21 mouse cellular contexts compared by ENCODE assay signal in genomic region chr4:88197244-88197643, GRCm38 (mm10).
DNase-seq lines count a peak whose midpoint lies in the region; ATAC-seq and TF ChIP-seq lines count a peak whose summit lies in the region.
"Had no signal": no experiment of that assay in that cellular context is flagged by ENCODE, and none has a peak within 500 bp of the region (broad histone marks: within the 10 kb centered on the region; RNA-seq: fewer than 3 reads in every experiment).

No protein-coding gene starts in this region.

- 84% methylated on average over 5 of the region's 5 CpGs for WGBS in forebrain, embryonic 16.5 days
- 91% methylated on average over 5 of the region's 5 CpGs for WGBS in forebrain, embryonic 13.5 days
- 39% methylated on average over 5 of the region's 5 CpGs for WGBS in lung, postnatal 0 days

- peak; percentile 98 for TF ChIP-seq EP300 in lung, postnatal 0 days (IDR thresholded peaks at IDR 0.05)

- H3K4me2 ChIP-seq in forebrain, embryonic 16.5 days (ENCODE audit: low read length): no peak overlapping the region
- no peak overlapping the region for H3K4me2 ChIP-seq in forebrain, embryonic 13.5 days
- H3K4me2 ChIP-seq in lung, postnatal 0 days (replicated peaks; ENCODE audit: low read depth, low read length): no peak overlapping the region
- H3K4me2 ChIP-seq: heart, embryonic 12.5 days; hindbrain, embryonic 13.5 days; liver, embryonic 12.5 days; midbrain, embryonic 13.5 days had no signal

- 0 out of 2 replicates have a peak overlapping the region, but pooled peaks have one; percentile 33 for H3K27ac ChIP-seq in forebrain, embryonic 16.5 days (ENCODE audit: low read length)
- H3K27ac ChIP-seq in forebrain, embryonic 13.5 days: no peak overlapping the region
- peak overlapping the region; percentile 75; the same call in 1 of the 2 replicates for H3K27ac ChIP-seq in layer of hippocampus, adult 2 months
- peak overlapping the region; percentile 63 for H3K27ac ChIP-seq in lung, postnatal 0 days (ENCODE audit: low read length)
- H3K27ac ChIP-seq: heart, adult 2 months; liver, embryonic 12.5 days had no signal

- H3K4me3 ChIP-seq in forebrain, embryonic 16.5 days (replicated peaks; ENCODE audit: low read length): no peak overlapping the region
- H3K4me3 ChIP-seq in forebrain, embryonic 13.5 days: no peak overlapping the region
- H3K4me3 ChIP-seq in layer of hippocampus, adult 2 months: no peak overlapping the region
- H3K4me3 ChIP-seq in lung, postnatal 0 days (ENCODE audit: low read depth, low read length): no peak overlapping the region
- H3K4me3 ChIP-seq: heart, adult 2 months; heart, embryonic 12.5 days; hindbrain, embryonic 13.5 days; liver, embryonic 12.5 days; midbrain, embryonic 13.5 days had no signal

- no peak overlapping the region for H3K9ac ChIP-seq in forebrain, embryonic 16.5 days (replicated peaks; ENCODE audit: low read depth, low read length)
- no peak overlapping the region for H3K9ac ChIP-seq in forebrain, embryonic 13.5 days
- no peak overlapping the region for H3K9ac ChIP-seq in lung, postnatal 0 days (replicated peaks; ENCODE audit: low read depth)
- H3K9ac ChIP-seq: heart, embryonic 12.5 days; hindbrain, embryonic 13.5 days; liver, embryonic 12.5 days; liver, postnatal 0 days; midbrain, embryonic 13.5 days had no signal

- no peak for ATAC-seq in forebrain, embryonic 16.5 days
- ATAC-seq in forebrain, embryonic 13.5 days: no peak
- ATAC-seq in lung, postnatal 0 days: peak; percentile 82
- ATAC-seq in frontal cortex, adult (ENCODE audit: low TSS enrichment): no peak
- ATAC-seq: inflammation-experienced regulatory T-cells, adult 6 months; liver, embryonic 12.5 days; liver, postnatal 0 days; midbrain, embryonic 13.5 days; Patski had no signal

- TF ChIP-seq CTCF in layer of hippocampus, adult 2 months (conservative IDR thresholded peaks at IDR 0.05): no peak
- TF ChIP-seq CTCF in lung, postnatal 0 days (IDR thresholded peaks at IDR 0.05): no peak

- no peaks in the 10 kb centered on the region for H3K9me3 ChIP-seq in forebrain, embryonic 16.5 days (ENCODE audit: control insufficient read depth, low read length)
- H3K9me3 ChIP-seq in forebrain, embryonic 13.5 days (replicated peaks): no peaks in the 10 kb centered on the region
- no peaks in the 10 kb centered on the region for H3K9me3 ChIP-seq in lung, postnatal 0 days (ENCODE audit: low read length)
- H3K9me3 ChIP-seq: heart, embryonic 12.5 days; hindbrain, embryonic 13.5 days; liver, embryonic 12.5 days; midbrain, embryonic 13.5 days had no signal

- no peaks in the 10 kb centered on the region for H3K36me3 ChIP-seq in forebrain, embryonic 16.5 days (ENCODE audit: control insufficient read depth, insufficient read depth)
- H3K36me3 ChIP-seq in forebrain, embryonic 13.5 days (ENCODE audit: poor library complexity, severe bottlenecking): no peaks in the 10 kb centered on the region
- no peaks in the 10 kb centered on the region for H3K36me3 ChIP-seq in lung, postnatal 0 days (ENCODE audit: insufficient read depth, low read length)
- H3K36me3 ChIP-seq: heart, embryonic 12.5 days; hindbrain, embryonic 13.5 days; liver, embryonic 12.5 days had no signal

- DNase-seq in layer of hippocampus, adult 2 months (ENCODE audit: low spot score in 2 of 2): no peak
- DNase-seq in layer of hippocampus, adult 18-20 months (ENCODE audit: low spot score in 2 of 2): no peak
- peak; percentile 78 for DNase-seq in lung, postnatal 0 days (ENCODE audit: low spot score)
- peak; percentile 63 for DNase-seq in lung, postnatal 36 days
- DNase-seq: adrenal gland, postnatal 10 days; gastrocnemius, postnatal 36 days; heart, adult 2 months; heart, postnatal 4 days; kidney, adult 8-10 months; kidney, postnatal 14 days; liver, postnatal 0 days; thymus, postnatal 4 days had no signal

- peaks cover 4% of the 10 kb centered on the region for H3K4me1 ChIP-seq in forebrain, embryonic 16.5 days (replicated peaks; ENCODE audit: control insufficient read depth, insufficient read depth, low read length)
- no peaks in the 10 kb centered on the region; the same call in 1 of the 2 replicates for H3K4me1 ChIP-seq in forebrain, embryonic 13.5 days
- no peaks in the 10 kb centered on the region for H3K4me1 ChIP-seq in lung, postnatal 0 days (ENCODE audit: insufficient read depth, low read depth, low read length)
- H3K4me1 ChIP-seq: heart, embryonic 12.5 days; liver, embryonic 12.5 days; midbrain, embryonic 13.5 days had no signal

- no peaks in the 10 kb centered on the region for H3K27me3 ChIP-seq in forebrain, embryonic 16.5 days (replicated peaks; ENCODE audit: control insufficient read depth, insufficient read depth, low read length)
- no peaks in the 10 kb centered on the region for H3K27me3 ChIP-seq in forebrain, embryonic 13.5 days
- no peaks in the 10 kb centered on the region for H3K27me3 ChIP-seq in lung, postnatal 0 days (replicated peaks; ENCODE audit: insufficient read depth, low read length)
- H3K27me3 ChIP-seq: heart, embryonic 12.5 days; hindbrain, embryonic 13.5 days; liver, embryonic 12.5 days; midbrain, embryonic 13.5 days; Patski had no signal

Comparison
In these comparisons a context has a peak if more than half of its experiments do, and no peak if none do; other contexts are left out.
1. DNase-seq: peak in lung, postnatal 0 days (single experiment) and lung, postnatal 36 days (single experiment); none in layer of hippocampus, adult 2 months (0 of 2) and layer of hippocampus, adult 18-20 months (0 of 2).